Mouse (Mus musculus) limb, embryonic 14.5 days (tissue): Measurements from ENCODE around the gene Camkk1. TPM values are rescaled to one million over a fixed set of nuclear protein-coding genes. Genes with fewer than 3 reads are reported as not detected.
A peak's percentile ranks its signal among the peaks of the same experiment; 100 is the strongest.

Source experiments
- ATAC-seq: fragments of 200-750 bp; cut with Nextera tagmentation; 2 replicates; pipeline ENCODE4 v1.8.0; 2017; ENCODE audit warnings: low read depth, moderate number of reproducible peaks, moderate TSS enrichment; ENCODE audit not compliant: low FRiP score
- DNase-seq: peaks from one replicate; pipeline ENCODE4 v3.0.0-alpha.2; 2015; ENCODE audit warnings: low spot score
- H3K27ac ChIP-seq: fragments of 300-500 bp; sonication (generic); replicated peaks from 2 replicates; pipeline ENCODE4 v1.5.1; 2014; ENCODE audit warnings: low read depth, mild to moderate bottlenecking, low read length, moderate library complexity, mixed read lengths
- H3K27me3 ChIP-seq: fragments of 300-500 bp; sonication (generic); 2 replicates; pipeline ENCODE4 v1.6.1; 2014; ENCODE audit warnings: low read length, mixed read lengths; ENCODE audit not compliant: control insufficient read depth, insufficient read depth
- H3K36me3 ChIP-seq: fragments of 300-500 bp; sonication (generic); 2 replicates; pipeline ENCODE4 v1.6.1; 2014; ENCODE audit warnings: mild to moderate bottlenecking, low read length, moderate library complexity, mixed read lengths; ENCODE audit not compliant: control insufficient read depth, insufficient read depth
- H3K4me1 ChIP-seq: fragments of 300-500 bp; sonication (generic); 2 replicates; pipeline ENCODE4 v1.6.1; 2014; ENCODE audit warnings: antibody characterized with exemption, low read length, mixed read lengths; ENCODE audit not compliant: control insufficient read depth, insufficient read depth
- H3K4me2 ChIP-seq: fragments of 300-500 bp; sonication (generic); replicated peaks from 2 replicates; pipeline ENCODE4 v1.6.1; 2014; ENCODE audit warnings: low read depth, mild to moderate bottlenecking, low read length, moderate library complexity; ENCODE audit not compliant: severe bottlenecking
- H3K4me3 ChIP-seq: fragments of 300-500 bp; sonication (generic); replicated peaks from 2 replicates; pipeline ENCODE4 v1.5.1; 2014; ENCODE audit warnings: low read length
- H3K9ac ChIP-seq: fragments of 300-500 bp; sonication (generic); 2 replicates; pipeline ENCODE4 v1.6.1; 2014; ENCODE audit warnings: mild to moderate bottlenecking, low read depth, low read length, moderate library complexity; ENCODE audit not compliant: severe bottlenecking
- H3K9me3 ChIP-seq: fragments of 300-500 bp; sonication (generic); 2 replicates; pipeline ENCODE4 v1.6.1; 2016; ENCODE audit warnings: low read length; ENCODE audit not compliant: control insufficient read depth
- POLR2A ChIP-seq: fragments of 200-500 bp; IDR thresholded peaks from 2 replicates; pipeline ENCODE4 v1.8.0; 2012; ENCODE audit warnings: inconsistent platforms, mild to moderate bottlenecking, moderate library complexity, borderline replicate concordance; ENCODE audit not compliant: insufficient read depth, insufficient read length; ENCODE audit errors: extremely low read depth
- WGBS: fragments of 180-500 bp; shearing (Covaris S2); extraction: QIAGEN DNeasy Blood & Tissue Kit; methylation state at CpG from one replicate; pipeline ENCODE4 v1.1.7; 2014; 5-methylcytosine and 5-hydroxymethylcytosine counted together
- polyA plus RNA-seq, 2 experiments: library from polyadenylated mRNA; depleted of rRNA in 1 of 2; stranded (reverse) in 1 of 2; unstranded in 1 of 2; fragments of >200 nt; fragmentation: Nextera tagmentation in 1 of 2; extraction: Ambion mirVana in 1 of 2; gene quantifications; 2 replicates each; pipeline versions ENCODE4 v1.2.1 to v1.2.3; 2012 to 2014

The Camkk1 gene
- polyA plus RNA-seq, 2 experiments = 5.8 to 11.4 TPM

DNA sequence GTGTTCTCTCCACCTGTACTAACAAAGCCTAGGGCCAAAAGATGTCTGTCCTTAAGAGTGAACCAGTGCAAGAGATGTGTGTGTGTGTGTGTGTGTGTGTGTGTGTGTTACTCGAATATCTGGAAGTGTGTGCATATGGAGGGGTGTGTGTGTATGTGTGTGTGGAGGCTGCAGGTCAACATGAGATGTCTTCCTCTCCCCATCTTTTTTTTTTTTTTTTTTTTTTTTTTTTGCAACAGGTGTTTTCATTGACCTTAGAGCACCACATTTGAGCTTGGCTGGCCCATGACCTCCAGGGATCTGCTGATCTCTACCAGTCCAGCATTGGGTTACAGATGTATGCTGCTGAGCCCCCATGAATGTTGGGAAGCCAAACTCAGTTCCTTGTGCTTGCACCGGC, 22.0 kb upstream of the Camkk1 start:
- Histone ChIP-seq H3K9me3 (no peaks in the 10 kb centered on the region), H3K9ac (no peak overlapping the region), H3K4me3 (no peak overlapping the region), H3K27ac (no peak overlapping the region), H3K4me2 (no peak overlapping the region), H3K36me3 (no peaks in the 10 kb centered on the region), H3K4me1 (no peaks in the 10 kb centered on the region), H3K27me3 (no peaks in the 10 kb centered on the region)
- no peak for TF ChIP-seq POLR2A
- 83% methylated on average over 2 of the region's 2 CpGs for WGBS
- DNase-seq (no peak), ATAC-seq (no peak)

DNA sequence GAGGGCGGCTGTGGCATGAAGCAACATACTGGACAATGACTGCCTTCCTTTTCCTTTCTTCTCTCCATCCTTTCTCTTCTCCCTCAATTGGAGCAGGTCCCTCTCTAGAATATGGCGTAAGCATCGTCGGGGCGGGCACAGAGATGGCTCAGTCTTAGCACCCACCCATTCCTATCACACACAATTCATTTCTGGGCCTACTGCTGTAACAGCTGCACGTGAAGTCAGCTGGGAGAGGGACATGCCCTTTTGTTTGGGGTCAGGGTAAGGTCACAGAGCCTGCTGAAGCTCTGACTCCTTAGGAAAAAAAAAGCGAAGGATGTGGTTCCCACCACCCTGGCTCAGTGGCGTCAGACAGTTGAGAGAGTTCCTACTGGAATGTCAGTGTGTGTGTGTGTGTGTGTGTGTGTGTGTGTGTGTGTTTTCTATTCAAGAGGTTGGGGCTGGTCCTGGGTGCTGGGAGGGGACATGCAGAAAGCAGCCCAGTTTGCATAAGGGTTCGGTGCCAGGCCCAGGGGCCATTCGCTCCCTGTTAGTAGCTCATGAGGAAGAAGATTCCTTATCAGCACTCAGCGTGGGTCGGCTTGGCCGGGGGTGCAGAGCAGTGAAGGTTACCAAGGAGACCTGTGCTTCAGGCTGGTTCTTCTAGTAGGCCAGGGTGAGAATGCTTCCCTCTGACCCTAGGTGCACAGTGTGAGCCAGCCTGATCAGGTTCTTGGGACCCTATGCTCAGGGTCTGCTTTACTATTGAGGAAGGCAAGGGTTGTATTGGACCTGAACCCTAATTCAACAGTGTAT, 21.1 kb upstream of the Camkk1 start:
- H3K4me1 ChIP-seq = no peaks in the 10 kb centered on the region
- 72% methylated on average over 13 of the region's 13 CpGs for WGBS
- ATAC-seq = no peak

DNA sequence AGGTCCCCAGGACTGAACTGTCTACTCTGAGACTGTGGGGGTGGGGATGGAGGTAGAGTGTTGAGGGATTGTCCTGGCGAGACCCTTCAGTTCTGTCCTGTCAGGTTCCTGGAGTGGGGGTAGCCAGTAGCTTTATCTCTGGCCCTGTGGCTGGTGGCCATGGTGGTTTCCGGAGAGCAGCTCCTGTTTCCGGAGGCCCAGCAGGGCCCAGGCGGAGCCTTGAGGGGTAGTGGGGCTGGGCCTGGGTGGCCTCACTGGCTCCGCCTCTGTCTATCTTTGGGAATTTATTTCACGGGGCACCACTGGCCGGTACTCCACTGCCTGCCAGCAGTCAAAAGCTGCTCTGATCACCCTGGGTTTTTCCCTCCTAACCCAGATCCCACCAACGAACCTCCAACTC, 20.0 kb upstream of the Camkk1 start, which contains the start of gene P2rx1:
TSS of gene P2rx1 (plus strand) at position 333 of the 400 bp plus-strand sequence.
- Histone ChIP-seq H3K9ac (no peak within 1 kb of the TSS), H3K9me3 (no peaks in the 10 kb centered on the region), H3K4me3 (no peak within 1 kb of the TSS), H3K27me3 (no peaks in the 10 kb centered on the region), H3K27ac (no peak within 1 kb of the TSS), H3K36me3 (no peaks in the 10 kb centered on the region), H3K4me1 (no peaks in the 10 kb centered on the region), H3K4me2 (no peak within 1 kb of the TSS)
- ATAC-seq (no peak), DNase-seq (no peak)
- 36% methylated on average over 8 of the region's 8 CpGs for WGBS
- TF ChIP-seq POLR2A = no peak

More for the DNA sequence above, 21.1 kb upstream of the Camkk1 start:
- H3K9ac ChIP-seq = no peak overlapping the region
- TF ChIP-seq POLR2A = no peak
- H3K9me3 ChIP-seq = no peaks in the 10 kb centered on the region
- no peaks in the 10 kb centered on the region for H3K27me3 ChIP-seq
- H3K4me2 ChIP-seq = no peak overlapping the region
- H3K27ac ChIP-seq = no peak overlapping the region
- DNase-seq = no peak
- no peak overlapping the region for H3K4me3 ChIP-seq
- H3K36me3 ChIP-seq = no peaks in the 10 kb centered on the region

DNA sequence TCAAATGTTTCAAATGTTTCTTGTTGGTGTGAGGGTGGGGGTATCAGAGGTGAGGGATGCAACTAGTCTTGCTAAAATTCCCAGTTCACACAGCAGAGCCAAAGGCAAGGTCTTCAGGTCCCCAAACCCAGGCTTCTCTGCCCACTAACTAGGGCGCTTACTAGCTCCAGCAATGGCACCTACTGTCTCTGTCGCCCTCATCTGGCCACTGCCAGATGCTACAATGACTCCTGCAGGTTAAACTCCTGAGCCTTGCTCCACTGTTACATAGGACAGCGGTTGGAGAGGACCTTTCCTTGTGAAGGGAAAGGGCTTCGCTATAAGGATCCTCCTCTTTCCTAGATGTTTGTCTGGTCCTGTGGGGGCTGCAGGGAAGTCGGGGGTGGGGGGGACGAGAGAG, 17.8 kb upstream of the Camkk1 start:
- Histone ChIP-seq H3K9ac (no peak overlapping the region), H3K9me3 (no peaks in the 10 kb centered on the region), H3K4me3 (no peak overlapping the region), H3K27ac (no peak overlapping the region), H3K4me2 (no peak overlapping the region), H3K27me3 (no peaks in the 10 kb centered on the region), H3K4me1 (no peaks in the 10 kb centered on the region), H3K36me3 (no peaks in the 10 kb centered on the region)
- 14% methylated on average over 6 of the region's 6 CpGs for WGBS
- peak; percentile 60 for DNase-seq
- no peak; the same call in 1 of the 2 replicates for ATAC-seq
- TF ChIP-seq POLR2A = no peak

DNA sequence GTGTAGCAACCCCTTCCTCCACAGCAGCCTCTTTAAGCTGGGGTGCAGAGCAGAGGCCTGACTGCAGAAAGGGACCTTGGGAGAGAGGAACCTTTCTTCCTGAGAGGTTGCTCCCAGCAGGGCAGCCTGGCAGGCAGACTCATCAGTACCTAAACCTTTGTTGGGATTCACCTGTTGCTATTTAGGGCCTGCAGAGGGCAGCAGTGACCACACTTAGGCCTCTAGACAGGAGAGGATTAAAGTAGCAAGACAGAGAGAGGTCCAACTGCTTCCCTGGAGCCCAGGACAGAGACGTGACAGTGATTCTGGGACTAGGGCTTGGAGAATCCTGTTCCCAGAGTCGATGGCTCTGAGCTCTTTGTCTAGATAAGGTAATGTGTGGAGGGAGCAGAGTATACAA, 12.4 kb upstream of the Camkk1 start:
- Histone ChIP-seq H3K9ac (no peak overlapping the region), H3K4me1 (no peaks in the 10 kb centered on the region), H3K9me3 (no peaks in the 10 kb centered on the region), H3K27ac (no peak overlapping the region), H3K27me3 (no peaks in the 10 kb centered on the region), H3K4me3 (no peak overlapping the region), H3K36me3 (no peaks in the 10 kb centered on the region), H3K4me2 (no peak overlapping the region)
- TF ChIP-seq POLR2A = no peak
- 0% methylated on average over 2 of the region's 2 CpGs for WGBS
- peak; percentile 75 for DNase-seq
- peak; percentile 50; the same call in 1 of the 2 replicates for ATAC-seq
